Mouse (Mus musculus) erythroblast, adult 5-6 weeks (primary cell): ENCODE data around the gene Stk35. TPM values are rescaled to one million over a fixed set of nuclear protein-coding genes. Genes with fewer than 3 reads are reported as not detected.
A peak's percentile ranks its signal among the peaks of the same experiment; 100 is the strongest.

Source experiments
- ATAC-seq: replicated peaks from 2 replicates; pipeline ENCODE4 v1.8.0; 2016; ENCODE audit warnings: moderate number of reproducible peaks, mild to moderate bottlenecking, moderate TSS enrichment, inconsistent platforms; ENCODE audit not compliant: poor library complexity, low FRiP score, severe bottlenecking
- total RNA-seq, 2 experiments: library from RNA; stranded (forward) in 1 of 2; stranded (reverse) in 1 of 2; fragments of 150-400 nt in 1 of 2; fragments of 200-764, 138-1000 nt in 1 of 2; gene quantifications; 2 replicates each; pipeline versions ENCODE4 v1.2.3 to v1.2.4; 2015 to 2017; ENCODE audit warnings: low replicate concordance in 2 of 2

Stk35 gene
- 3.3 and 5.0 TPM in 2 replicates for total RNA-seq (2015; ENCODE audit: low replicate concordance)
- total RNA-seq (2017; ENCODE audit: low replicate concordance), result 3.9 and 4.9 TPM in 2 replicates

DNA sequence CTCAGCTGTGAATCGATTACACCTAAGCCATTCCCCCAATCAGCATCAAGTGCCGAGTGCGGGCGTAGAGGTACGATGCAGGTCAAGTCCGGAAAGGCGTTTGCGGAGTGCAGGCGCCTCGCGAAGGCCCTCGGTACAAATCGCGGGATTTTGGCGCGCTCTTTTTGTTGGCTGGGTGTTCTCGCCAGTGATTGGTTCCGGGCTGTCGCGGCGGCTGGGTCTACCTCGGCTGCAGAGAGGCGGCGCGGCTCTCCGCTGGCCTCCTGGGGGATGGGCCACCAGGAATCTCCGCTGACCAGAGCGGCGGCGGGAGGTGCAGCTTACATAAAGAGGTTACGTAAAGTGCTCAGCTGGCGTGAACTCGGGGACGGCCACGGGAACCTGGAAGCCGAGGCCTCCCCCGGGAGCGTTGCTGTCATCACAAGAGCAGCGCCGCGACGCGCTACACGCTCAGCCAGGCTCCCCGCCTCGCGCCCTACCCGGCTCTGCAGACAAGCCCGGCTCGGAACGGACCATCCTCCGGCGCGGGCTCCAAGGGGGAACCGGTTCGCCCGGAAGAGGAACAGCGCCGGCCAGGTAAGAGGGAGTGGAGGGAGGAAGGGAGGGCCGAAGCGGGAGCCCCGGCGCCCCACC lies at the start of gene Stk35:
Stk35 (plus strand) TSS at position 247 of the 633 bp plus-strand sequence.
- ATAC-seq, result peak; percentile 86

DNA sequence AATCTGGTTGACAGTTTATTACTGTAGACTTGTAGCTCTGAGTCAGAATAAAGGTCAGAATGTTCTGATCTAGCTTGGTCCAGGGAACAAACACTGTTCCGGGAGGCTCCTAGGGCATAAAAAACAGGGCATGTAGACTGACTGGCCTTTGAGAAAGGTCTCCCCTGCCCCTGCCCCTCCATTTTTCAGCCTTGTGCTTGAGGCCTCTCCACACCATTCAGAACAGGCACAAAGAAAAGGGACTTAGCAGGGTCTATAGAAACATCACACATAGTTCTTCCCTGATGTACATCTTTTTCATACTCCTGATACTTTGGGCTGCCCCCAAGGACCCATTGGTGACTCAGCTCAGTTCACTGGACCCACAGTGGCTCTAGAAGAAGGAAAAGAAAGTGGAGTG lies 18.3 kb upstream of the Stk35 start:
- ATAC-seq, result no peak

DNA sequence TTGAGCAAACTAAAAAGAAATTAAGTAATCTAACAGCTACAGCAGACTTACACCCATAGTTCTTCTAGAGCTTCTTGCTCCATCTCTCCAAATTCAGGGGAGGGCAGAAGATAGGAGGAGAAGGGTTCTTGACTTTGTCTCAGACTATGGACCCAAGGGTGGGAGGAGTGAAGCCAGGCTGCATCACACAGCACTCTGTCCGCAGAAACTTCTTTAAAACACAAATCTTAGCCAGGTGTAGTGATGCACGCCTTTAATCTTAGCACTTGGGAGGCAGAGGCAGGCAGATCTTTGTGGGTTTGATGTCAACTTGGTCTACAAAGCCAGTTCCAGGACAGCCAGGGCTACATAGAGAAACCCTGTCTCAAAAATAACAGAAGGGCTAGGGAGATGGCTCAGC lies 3.8 kb upstream of the Stk35 start:
- no peak for ATAC-seq

DNA sequence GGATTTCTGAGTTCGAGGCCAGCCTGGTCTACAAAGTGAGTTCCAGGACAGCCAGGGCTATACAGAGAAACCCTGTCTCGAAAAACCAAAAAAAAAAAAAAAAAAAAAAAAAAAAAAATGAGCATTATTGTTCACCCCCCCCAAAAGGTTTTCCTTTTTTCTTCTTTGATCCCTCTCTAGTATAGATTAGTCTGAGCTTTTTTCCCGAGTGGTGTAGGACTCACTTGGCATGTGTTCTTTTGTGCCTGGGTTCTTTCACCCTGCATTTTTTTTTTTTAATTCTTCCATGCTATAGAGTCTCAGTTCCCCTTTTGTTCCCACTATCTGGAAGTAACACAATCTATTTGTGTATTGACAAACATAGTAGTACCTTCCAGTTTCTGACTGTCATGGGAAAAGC lies 2.6 kb upstream of the Stk35 start:
- no peak for ATAC-seq

DNA sequence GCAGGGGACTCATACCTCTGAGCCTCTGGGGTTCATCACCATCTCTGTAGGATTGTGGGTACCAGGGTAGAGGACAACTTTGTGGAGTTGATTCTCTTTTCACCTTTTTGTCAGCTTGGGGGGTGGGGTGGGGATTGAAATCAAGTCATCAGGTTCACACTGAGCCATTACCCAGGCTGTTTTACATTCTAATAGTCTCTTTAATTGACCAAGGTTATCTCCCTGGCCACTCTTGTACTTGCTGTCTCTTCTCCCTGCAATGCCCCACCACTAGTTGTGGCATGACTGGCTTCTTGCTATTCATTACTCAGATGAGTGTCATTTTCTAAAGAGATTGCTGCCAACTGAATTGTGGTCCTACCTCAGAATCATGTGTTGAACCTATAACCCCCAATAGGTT lies 1.9 kb upstream of the Stk35 start:
- no peak for ATAC-seq

DNA sequence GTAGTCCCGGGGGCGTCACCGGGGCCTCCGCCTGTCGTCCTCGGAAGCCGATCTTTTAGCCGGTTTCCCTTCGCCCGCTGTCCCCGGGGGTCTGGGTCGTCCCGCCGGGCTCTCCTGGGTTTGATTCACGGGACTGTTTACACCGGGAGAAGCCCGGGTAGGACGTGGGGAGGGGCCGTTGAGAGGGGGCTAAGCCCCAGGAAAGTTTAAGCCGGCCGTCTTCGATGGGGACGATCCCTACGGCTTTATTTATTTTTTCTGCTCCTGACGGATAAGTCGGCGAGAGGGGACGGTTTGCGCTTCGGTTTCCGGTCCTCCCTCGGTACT lies 550 bp downstream of the Stk35 start:
- ATAC-seq, result no peak; the same call in 1 of the 2 replicates

DNA sequence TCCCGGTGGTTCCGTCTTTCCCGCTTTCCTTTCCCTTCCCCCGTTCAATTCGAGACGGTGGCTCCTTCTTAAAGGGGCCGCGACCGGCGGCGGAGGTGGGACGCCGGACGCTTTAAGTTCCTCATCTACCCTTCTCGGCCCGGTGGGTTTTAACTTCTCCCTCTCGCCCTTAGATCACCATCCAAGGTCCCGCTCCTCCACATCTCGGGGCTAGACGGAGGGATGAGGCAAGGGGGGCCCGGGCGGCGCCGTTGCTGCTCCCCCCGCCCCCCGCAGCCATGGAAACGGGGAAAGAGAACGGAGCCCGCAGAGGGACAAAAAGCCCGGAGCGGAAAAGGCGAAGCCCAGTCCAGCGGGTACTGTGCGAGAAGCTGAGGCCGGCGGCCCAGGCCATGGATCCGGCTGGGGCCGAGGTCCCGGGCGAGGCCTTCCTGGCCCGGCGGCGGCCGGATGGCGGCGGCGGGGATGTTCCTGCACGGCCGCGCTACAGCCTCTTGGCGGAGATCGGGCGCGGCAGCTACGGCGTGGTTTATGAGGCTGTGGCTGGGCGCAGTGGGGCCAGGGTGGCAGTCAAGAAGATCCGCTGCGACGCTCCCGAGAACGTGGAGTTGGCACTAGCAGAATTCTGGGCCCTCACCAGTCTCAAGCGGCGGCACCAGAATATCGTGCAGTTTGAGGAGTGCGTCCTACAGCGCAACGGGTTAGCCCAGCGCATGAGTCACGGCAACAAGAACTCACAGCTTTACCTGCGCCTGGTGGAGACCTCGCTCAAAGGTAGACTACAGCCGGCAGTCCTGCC lies 1.1 kb downstream of the Stk35 start:
- ATAC-seq, result peak; percentile 67

DNA sequence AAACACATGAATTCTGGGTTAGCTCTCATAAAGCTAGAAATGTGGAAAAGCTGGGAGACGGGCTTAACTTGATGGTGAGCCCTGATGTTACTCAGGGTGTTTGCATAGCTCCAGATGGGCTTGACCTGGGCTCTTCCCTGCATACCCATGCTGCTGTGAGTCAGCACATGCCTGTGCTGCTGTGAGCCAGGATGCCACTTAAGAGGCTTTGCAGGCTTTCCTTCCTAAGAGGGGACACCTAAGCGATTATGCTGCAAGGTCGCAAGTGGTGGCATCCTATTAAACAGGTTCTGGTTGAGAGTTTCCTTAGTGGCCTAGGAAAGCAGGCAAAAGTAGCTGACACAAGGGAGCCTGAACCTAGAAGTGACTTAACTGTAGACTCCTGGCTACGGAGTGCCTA lies 5.2 kb downstream of the Stk35 start:
- ATAC-seq, result no peak

DNA sequence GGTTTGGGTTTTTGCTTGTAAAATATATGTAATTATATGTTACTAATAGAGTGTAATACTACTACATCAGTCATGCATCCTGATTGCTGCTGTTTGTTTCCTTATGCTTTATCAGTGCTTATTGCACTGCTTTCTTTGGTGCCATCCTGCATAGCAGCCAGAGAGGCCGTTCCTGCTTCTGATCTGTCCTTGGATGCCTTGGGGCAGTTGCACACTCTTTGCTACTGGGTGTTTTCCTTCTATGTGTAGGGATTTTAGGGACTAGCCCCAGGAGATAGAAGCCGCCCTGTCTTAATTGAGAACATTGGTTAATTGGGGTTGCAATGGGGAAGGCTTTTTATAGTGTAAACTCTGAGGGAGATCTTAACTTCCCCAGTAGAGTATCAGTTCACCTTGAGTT lies 6.2 kb downstream of the Stk35 start:
- ATAC-seq, result no peak

DNA sequence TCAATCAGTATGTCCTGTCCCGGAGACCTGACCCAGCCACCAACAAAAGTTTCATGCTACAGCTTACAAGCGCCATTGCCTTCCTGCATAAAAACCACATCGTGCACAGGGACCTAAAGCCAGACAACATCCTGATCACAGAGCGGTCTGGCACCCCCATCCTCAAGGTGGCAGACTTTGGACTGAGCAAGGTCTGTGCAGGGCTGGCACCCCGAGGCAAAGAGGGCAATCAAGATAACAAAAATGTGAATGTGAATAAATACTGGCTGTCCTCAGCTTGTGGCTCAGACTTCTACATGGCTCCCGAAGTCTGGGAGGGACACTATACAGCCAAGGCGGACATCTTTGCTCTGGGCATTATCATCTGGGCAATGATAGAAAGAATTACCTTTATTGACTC lies 10.2 kb downstream of the Stk35 start:
- no peak; the same call in 1 of the 2 replicates for ATAC-seq

DNA sequence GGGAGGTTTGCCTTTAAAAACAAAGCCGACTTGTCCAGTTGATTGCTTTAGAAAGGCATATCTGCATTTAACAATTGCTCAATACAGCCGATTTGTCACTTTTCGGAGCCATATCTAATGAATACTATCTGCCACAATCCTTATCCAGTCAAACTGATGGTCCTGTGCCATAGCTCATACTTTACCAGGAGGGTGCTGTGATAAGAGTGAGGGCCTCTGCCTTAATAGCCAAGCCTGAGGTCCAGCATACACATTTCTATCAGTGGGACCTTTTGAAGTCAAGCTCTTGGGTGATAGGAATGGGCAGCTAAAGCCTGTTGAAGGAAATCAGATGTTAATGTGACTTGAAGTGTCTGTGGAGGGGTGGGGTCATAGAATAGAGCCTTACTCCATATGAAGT lies 13.7 kb downstream of the Stk35 start:
- no peak for ATAC-seq

DNA sequence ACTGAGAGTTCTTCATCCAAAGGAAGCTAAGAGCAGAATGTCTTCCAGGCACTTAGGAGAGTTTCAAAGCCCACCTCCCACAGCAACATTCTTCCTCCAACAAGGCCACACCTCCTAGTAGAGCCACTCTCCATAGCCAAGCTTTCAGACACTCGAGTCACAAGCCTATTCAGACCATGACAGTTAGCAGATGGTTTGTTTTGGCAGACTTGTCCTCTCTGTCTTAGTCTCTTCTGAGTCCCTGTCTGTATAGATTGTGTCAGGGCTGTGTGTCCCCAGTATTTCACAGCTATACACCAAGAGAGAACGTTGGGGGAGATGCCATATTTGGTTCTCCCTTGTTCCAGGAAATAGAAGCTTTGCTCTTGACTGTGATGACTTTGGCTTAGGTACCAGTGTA lies 14.8 kb downstream of the Stk35 start:
- ATAC-seq, result no peak

DNA sequence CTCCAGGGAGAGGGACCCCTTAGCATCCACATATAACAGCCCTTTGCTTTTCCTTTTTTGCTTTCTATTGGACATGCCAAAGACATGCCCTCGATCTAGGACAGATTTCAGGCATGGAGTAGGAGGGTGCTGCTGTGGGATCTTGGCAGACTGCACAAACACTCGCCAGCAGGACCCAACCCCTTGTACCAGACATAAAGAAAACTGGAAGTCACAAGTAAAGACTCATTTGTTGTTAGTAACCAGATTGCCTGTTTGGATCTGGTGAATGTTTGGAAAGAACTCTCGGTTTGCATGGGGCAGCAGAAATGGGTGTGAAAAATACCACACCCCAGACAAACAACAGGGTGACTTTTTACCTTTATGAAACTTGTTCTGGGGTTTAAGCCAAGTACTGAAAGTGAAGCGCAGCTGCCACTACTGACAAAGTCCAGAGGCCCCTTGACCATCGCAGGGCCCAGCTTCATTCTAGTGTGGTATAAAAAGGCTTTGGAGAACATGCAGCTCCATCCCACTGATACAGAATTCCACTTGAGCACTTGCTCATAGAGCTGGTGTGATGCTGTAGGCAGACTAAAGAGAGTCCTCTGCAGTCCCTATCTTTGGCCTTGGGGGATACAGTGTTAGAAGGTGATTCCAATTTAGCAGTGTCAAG lies 17.4 kb downstream of the Stk35 start:
- no peak for ATAC-seq

DNA sequence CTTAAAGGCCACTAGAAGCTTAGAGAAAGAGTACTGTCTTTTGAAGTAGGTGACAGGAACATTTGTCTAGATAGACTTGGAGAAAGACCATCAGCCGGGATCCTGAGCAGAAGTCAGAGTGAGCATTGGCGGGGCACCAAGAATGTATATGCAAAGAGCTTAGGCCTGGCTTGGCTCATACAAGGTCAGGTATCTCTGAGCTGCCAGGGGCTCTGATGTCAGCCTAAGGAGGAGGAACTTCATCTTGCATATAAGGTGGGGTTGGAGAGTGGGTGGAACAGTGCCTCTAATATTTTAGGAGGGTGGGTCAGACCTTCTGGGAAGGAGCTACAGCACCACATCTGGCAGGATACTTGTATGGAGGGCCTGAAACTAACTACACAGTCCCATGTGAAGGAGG lies 18.6 kb downstream of the Stk35 start:
- no peak for ATAC-seq

DNA sequence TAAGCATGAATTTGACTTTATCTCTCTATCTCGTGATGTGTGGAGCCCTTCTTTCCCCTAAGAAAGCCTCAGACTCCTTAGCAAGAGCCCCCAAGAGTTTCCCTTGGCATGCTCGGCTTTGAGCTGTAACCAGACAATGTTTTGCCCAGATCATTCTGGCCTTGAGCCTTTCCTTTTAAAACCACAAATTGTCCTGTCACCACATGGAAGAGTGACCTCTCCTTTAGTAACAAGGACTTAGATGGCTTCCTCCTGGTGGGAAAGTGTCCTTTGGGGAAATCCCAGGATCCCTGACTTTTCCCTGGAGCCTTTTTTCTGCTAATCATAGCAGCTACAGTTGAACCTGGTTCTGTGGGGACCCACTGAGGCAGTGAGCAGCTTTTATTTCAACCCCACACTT lies 19.2 kb downstream of the Stk35 start:
- no peak for ATAC-seq

DNA sequence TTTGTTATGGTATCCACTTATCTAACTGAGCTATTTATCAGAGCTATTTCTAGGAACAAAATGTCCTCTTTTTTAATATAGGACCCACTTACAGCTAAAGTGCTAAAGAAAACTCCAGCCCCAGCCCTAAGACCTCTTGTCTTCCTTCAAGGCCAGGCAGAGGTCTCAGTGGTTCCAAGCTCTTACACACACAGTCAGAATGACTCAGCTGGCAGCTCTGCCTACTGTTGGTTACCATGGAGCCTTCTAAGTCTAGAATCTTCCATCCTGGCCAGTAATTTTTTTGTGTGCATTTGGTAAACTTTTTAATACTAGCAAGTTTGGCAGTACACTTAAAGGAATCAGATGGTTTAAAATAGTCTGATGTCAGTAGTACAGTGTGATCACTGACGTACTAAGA lies 19.6 kb downstream of the Stk35 start:
- ATAC-seq, result no peak

DNA sequence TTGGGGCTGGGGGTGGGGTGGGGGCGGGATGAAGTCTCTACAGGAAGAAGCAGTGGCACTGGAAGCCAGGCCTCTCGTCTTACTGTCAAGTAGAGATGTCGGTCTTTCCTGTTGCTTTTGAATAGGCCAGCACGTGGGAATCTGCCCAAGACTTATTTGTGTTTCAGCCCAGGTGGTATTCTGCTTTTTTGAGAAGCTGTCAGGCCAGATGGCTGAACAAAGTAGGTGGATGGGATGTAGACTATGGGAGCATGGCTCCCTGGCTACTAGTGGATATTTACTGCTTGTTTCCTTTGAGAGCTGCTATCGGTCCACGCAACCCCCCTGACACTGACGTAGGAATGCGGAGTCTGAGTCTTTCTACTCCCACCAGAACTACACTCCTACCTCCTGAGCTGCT lies 20.7 kb downstream of the Stk35 start:
- no peak for ATAC-seq

DNA sequence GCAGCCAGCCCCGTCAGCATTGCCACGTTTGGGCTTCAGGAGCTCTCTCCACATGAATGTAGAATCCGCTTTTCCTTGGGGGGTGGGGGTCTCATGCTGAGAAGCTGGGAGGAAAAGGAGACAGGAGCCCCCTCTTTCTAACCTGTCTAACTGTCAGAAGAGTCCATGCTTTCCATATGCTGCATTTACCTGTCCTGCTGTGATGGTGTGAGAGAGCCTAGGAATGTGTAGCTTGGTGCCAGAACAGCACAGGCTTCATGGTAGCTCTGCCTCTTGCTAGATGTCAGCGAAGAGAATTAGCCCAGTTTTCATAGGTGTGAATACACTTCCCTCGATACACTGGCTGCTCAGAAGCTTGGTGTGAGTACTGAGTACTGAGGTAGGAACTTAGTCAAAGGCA lies 21.3 kb downstream of the Stk35 start:
- no peak for ATAC-seq

DNA sequence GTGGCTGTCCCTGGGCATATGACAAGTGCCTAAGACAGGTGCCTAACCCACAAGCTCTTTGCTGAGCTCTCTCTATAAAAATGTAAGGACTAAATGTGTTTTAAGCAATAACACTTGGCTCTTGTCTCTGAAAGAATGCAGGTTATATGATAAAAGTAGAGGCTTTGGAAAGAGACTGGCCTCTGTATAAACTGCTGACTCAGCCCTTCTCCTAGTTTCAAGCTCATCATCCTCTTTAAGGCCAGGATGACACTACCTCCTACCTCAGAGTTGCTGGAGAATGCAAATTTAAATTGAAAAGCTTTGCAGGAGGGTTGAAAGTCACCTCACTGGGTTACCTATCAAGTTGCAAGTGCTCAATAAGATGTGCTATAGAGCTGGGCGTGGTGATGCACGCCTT lies 23.0 kb downstream of the Stk35 start:
- ATAC-seq, result no peak

DNA sequence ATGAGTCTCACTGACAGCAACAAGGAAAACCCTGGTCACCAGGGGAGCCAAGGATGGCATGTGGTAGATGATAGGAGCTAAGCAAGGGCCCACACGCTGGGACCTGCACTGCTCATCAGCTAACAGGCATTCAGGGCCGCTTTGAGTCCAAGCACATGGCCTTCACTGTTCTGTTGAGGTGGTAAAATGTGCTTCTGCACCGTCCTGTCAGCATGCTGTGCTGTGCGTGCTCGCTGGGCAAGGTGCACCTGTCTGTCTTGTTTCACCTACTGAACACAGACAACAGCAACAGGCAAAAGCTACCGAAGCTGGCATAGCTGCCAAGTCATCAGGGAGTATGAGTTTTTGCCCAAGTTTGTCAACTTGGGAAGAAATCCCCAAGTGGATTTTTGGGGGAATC lies 23.9 kb downstream of the Stk35 start:
- ATAC-seq, result no peak

DNA sequence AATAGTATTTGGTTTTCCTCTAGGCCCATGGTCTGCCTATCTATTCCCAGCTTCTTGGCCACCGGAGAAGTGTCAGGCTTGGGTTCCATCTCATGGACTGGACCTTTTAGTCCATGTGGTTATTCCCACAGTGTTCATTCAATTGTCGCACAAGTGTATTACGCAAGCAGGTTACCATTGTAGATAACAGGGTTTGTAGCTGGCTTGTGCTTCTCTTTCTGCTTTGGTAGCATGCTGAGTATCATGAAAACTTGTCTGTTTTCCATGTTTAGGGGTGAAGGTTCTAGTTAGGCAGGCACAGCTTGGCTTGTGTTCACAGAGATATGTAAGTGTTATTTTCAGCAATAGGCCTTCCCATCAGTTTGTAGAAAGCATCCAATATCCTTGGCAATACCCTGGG lies 25.8 kb downstream of the Stk35 start:
- no peak for ATAC-seq
